Mouse (Mus musculus) midbrain, embryonic 14.5 days (tissue): ENCODE data around the gene Ptprm. TPM values are rescaled to one million over a fixed set of nuclear protein-coding genes. Genes with fewer than 3 reads are reported as not detected.

ENCODE experiments used
- ATAC-seq: fragments of 200-750 bp; cut with Nextera tagmentation; 2 replicates; pipeline ENCODE4 v1.8.0; 2017; ENCODE audit warnings: moderate number of reproducible peaks, moderate library complexity; ENCODE audit not compliant: low FRiP score, low TSS enrichment
- DNase-seq: peaks from one replicate; pipeline ENCODE4 v3.0.0-alpha.2; 2015
- H3K27ac ChIP-seq: fragments of 300-500 bp; sonication (generic); replicated peaks from 2 replicates; pipeline ENCODE4 v1.5.1; 2014; ENCODE audit warnings: mild to moderate bottlenecking, low read depth, low read length, moderate library complexity
- H3K27me3 ChIP-seq: fragments of 300-500 bp; sonication (generic); 2 replicates; pipeline ENCODE4 v1.6.1; 2014; ENCODE audit warnings: low read length, control low read depth, mixed read lengths; ENCODE audit not compliant: control insufficient read depth, insufficient read depth
- H3K36me3 ChIP-seq: fragments of 300-500 bp; sonication (generic); 2 replicates; pipeline ENCODE4 v1.6.1; 2014; ENCODE audit warnings: low read length, control low read depth; ENCODE audit not compliant: control insufficient read depth, insufficient read depth
- H3K4me1 ChIP-seq: fragments of 300-500 bp; sonication (generic); 2 replicates; pipeline ENCODE4 v1.6.1; 2014; ENCODE audit warnings: mild to moderate bottlenecking, antibody characterized with exemption, low read length, control low read depth; ENCODE audit not compliant: control insufficient read depth, insufficient read depth
- H3K4me2 ChIP-seq: fragments of 300-500 bp; sonication (generic); 2 replicates; pipeline ENCODE4 v1.6.1; 2014; ENCODE audit warnings: mild to moderate bottlenecking, low read length, moderate library complexity
- H3K4me3 ChIP-seq: fragments of 300-500 bp; sonication (generic); replicated peaks from 2 replicates; pipeline ENCODE4 v1.5.1; 2014; ENCODE audit warnings: low read depth, low read length
- H3K9ac ChIP-seq: fragments of 300-500 bp; sonication (generic); replicated peaks from 2 replicates; pipeline ENCODE4 v1.6.1; 2014; ENCODE audit warnings: mild to moderate bottlenecking, low read length, moderate library complexity
- H3K9me3 ChIP-seq: fragments of 300-500 bp; sonication (generic); 2 replicates; pipeline ENCODE4 v1.6.1; 2016; ENCODE audit warnings: low read length, control low read depth, mixed read lengths; ENCODE audit not compliant: control insufficient read depth
- WGBS: fragments of 180-500 bp; shearing (Covaris S2); extraction: QIAGEN DNeasy Blood & Tissue Kit; methylation state at CpG from one replicate; pipeline ENCODE4 v1.1.7; 2014; 5-methylcytosine and 5-hydroxymethylcytosine counted together
- polyA plus RNA-seq: library from polyadenylated mRNA; unstranded; fragments of >200 nt; fragmentation: Nextera tagmentation; extraction: Ambion mirVana; gene quantifications from 2 replicates; pipeline ENCODE4 v1.2.1, GENCODE M21; 2014

Gene Ptprm
- polyA plus RNA-seq, 1 experiment from 2014 or later: 22.8 TPM

GRCm38 (mm10) chr17:67339569-67339968 lies 14.7 kb downstream of the Ptprm start:
- no peaks in the 10 kb centered on the region for H3K9me3 ChIP-seq
- 89% methylated on average over 5 of the region's 5 CpGs for WGBS
- H3K27ac ChIP-seq: no peak overlapping the region
- ATAC-seq (no peak), DNase-seq (no peak)
- H3K4me2 ChIP-seq: no peak overlapping the region
- H3K4me3 ChIP-seq: no peak overlapping the region
- H3K4me1 ChIP-seq: no peaks in the 10 kb centered on the region
- no peaks in the 10 kb centered on the region for H3K27me3 ChIP-seq
- no peak overlapping the region for H3K9ac ChIP-seq
- no peaks in the 10 kb centered on the region for H3K36me3 ChIP-seq

GRCm38 (mm10) chr17:67334310-67334709 lies 19.9 kb downstream of the Ptprm start:
- H3K4me3 ChIP-seq: no peak overlapping the region
- ATAC-seq (no peak), DNase-seq (no peak)
- no peaks in the 10 kb centered on the region for H3K36me3 ChIP-seq
- H3K4me1 ChIP-seq: no peaks in the 10 kb centered on the region
- H3K9me3 ChIP-seq: no peaks in the 10 kb centered on the region
- H3K27ac ChIP-seq: no peak overlapping the region
- H3K9ac ChIP-seq: no peak overlapping the region
- no peaks in the 10 kb centered on the region for H3K27me3 ChIP-seq
- 89% methylated on average over 3 of the region's 3 CpGs for WGBS
- no peak overlapping the region for H3K4me2 ChIP-seq

- no peak for DNase-seq
- ATAC-seq: no peak
- H3K4me2 ChIP-seq: no peak overlapping the region
- H3K27ac ChIP-seq: no peak overlapping the region
- no peak overlapping the region for H3K9ac ChIP-seq
- no peaks in the 10 kb centered on the region for H3K9me3 ChIP-seq
- no peaks in the 10 kb centered on the region for H3K36me3 ChIP-seq
- no peak overlapping the region for H3K4me3 ChIP-seq
- WGBS: 78% methylated on average over 4 of the region's 4 CpGs
- H3K4me1 ChIP-seq: no peaks in the 10 kb centered on the region; the same call in 1 of the 2 replicates
- no peaks in the 10 kb centered on the region for H3K27me3 ChIP-seq
Observed at GRCm38 (mm10) chr17:67329435-67329834, 24.8 kb downstream of the Ptprm start.

- no peaks in the 10 kb centered on the region for H3K36me3 ChIP-seq
- no peaks in the 10 kb centered on the region for H3K27me3 ChIP-seq
- no peak for DNase-seq
- 50% methylated on average over 1 of the region's 1 CpGs for WGBS
- ATAC-seq: no peak
- H3K4me2 ChIP-seq: no peak overlapping the region
- no peak overlapping the region for H3K9ac ChIP-seq
- H3K9me3 ChIP-seq: no peaks in the 10 kb centered on the region
- no peak overlapping the region for H3K27ac ChIP-seq
- H3K4me1 ChIP-seq: peaks cover 7% of the 10 kb centered on the region
- no peak overlapping the region for H3K4me3 ChIP-seq
Observed at GRCm38 (mm10) chr17:67324499-67324832, 29.8 kb downstream of the Ptprm start.

- WGBS: 44% methylated on average over 11 of the region's 11 CpGs
Observed at GRCm38 (mm10) chr17:67323777-67324498, 30.3 kb downstream of the Ptprm start.

GRCm38 (mm10) chr17:67314491-67315205 lies 39.6 kb downstream of the Ptprm start:
- ATAC-seq: no peak
- Histone ChIP-seq H3K4me2 (no peak overlapping the region), H3K4me1 (no peaks in the 10 kb centered on the region), H3K9me3 (no peaks in the 10 kb centered on the region), H3K27me3 (no peaks in the 10 kb centered on the region), H3K27ac (no peak overlapping the region), H3K4me3 (no peak overlapping the region), H3K9ac (no peak overlapping the region), H3K36me3 (no peaks in the 10 kb centered on the region)
- DNase-seq: no peak
- 72% methylated on average over 4 of the region's 4 CpGs for WGBS

More at GRCm38 (mm10) chr17:67323777-67324498, 30.3 kb downstream of the Ptprm start:
- ATAC-seq (peak; percentile 48; the same call in 1 of the 2 replicates), DNase-seq (peak; percentile 49)
- no peaks in the 10 kb centered on the region for H3K9me3 ChIP-seq
- H3K9ac ChIP-seq: no peak overlapping the region
- H3K4me3 ChIP-seq: no peak overlapping the region
- no peak overlapping the region for H3K27ac ChIP-seq
- no peaks in the 10 kb centered on the region for H3K36me3 ChIP-seq
- H3K4me1 ChIP-seq: peaks cover 7% of the 10 kb centered on the region
- H3K4me2 ChIP-seq: no peak overlapping the region
- H3K27me3 ChIP-seq: no peaks in the 10 kb centered on the region

GRCm38 (mm10) chr17:67308421-67308820 lies 45.8 kb downstream of the Ptprm start:
- no peak overlapping the region for H3K9ac ChIP-seq
- H3K36me3 ChIP-seq: no peaks in the 10 kb centered on the region
- no peak overlapping the region for H3K4me2 ChIP-seq
- DNase-seq (no peak), ATAC-seq (no peak)
- peaks cover 4% of the 10 kb centered on the region; the same call in 1 of the 2 replicates for H3K4me1 ChIP-seq
- no peaks in the 10 kb centered on the region for H3K27me3 ChIP-seq
- H3K4me3 ChIP-seq: no peak overlapping the region
- no peak overlapping the region for H3K27ac ChIP-seq
- 92% methylated on average over 3 of the region's 3 CpGs for WGBS
- H3K9me3 ChIP-seq: no peaks in the 10 kb centered on the region

- Histone ChIP-seq H3K4me3 (no peak overlapping the region), H3K36me3 (no peaks in the 10 kb centered on the region), H3K4me2 (no peak overlapping the region), H3K9ac (no peak overlapping the region), H3K4me1 (peaks cover 11% of the 10 kb centered on the region; the same call in 1 of the 2 replicates), H3K27ac (no peak overlapping the region), H3K27me3 (no peaks in the 10 kb centered on the region), H3K9me3 (no peaks in the 10 kb centered on the region)
- ATAC-seq (no peak), DNase-seq (no peak)
- WGBS: 79% methylated on average over 10 of the region's 10 CpGs
Observed at GRCm38 (mm10) chr17:67306066-67306845, 48.0 kb downstream of the Ptprm start.
